Mouse (Mus musculus): Measurements from ENCODE around the gene Tnp1. TPM values are rescaled to one million over a fixed set of nuclear protein-coding genes. Genes with fewer than 3 reads are reported as not detected.

Gene Tnp1
- total RNA-seq, 2 experiments from 2014 or later: not detected

DNA sequence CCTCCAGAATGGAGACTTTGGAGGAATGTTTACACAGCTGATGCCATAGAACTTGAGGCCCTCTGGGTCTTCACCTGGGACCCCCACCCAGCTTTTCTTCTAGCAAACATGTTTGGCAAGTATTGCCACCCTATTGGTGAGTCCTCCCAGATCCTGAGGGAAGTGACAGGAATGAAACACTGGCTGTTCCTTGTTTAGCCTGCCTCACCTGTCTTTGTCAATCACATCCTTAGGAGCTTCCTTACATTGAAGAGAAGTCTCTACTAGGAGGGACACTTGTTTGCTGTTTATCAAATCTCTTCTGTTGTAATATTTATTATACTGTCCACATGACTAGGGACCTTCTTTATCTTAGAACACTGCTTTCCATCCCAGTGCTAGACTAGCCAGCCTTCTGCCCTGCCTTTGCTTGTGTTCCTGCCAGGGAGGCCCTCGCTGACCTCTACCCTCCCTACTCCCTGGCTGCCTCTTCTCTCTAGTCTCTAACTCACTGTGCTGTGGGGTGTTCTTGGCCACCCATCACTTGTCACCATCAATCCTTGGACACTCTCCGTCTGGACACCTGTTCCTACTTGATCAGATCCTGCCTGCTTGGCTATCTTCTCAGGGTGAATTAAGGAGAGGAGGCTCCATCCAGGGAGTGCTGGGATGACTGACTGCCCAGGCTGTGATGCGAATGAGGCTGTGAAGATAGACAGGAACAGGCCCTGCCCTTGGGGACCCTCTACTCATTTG lies 25.1 kb upstream of the Tnp1 start:
- Histone ChIP-seq H3K4me3 (no peak overlapping the region), H3K27ac (peak overlapping the region; percentile 82)
- no peak for TF ChIP-seq CTCF (IDR thresholded peaks at IDR 0.05)
- peak; percentile 79 for DNase-seq
- intact Hi-C loops (cut with DNase I): no loop called here

DNA sequence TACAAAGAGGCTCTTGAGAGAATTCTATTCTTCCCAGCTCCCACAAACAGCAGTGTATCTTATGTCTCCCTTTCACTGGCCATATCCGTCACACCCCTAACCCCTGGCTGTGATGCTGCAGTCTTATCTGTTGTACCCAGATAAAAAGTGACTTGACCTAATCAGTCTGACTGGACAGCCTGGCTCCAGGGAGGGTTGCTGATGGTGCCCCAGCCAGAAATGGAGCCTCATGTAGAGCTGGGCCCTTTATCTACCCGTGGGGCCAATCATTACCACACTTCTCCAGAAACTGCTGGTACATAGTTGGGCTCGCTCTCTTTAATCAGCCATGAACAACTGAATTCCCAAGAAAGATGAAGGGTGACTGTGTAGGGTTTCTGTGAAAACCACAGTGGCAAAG lies 22.8 kb upstream of the Tnp1 start:
- Histone ChIP-seq H3K27ac (peak overlapping the region; percentile 28; the same call in 1 of the 2 replicates), H3K4me3 (no peak overlapping the region)
- TF ChIP-seq CTCF (IDR thresholded peaks at IDR 0.05): no peak
- no peak for DNase-seq
- intact Hi-C loops (cut with DNase I): loop anchor here (2.0 to 10.0 kb wide), 2 partner anchors 70 to 196 kb away; no protein-coding TSS in a partner anchor

DNA sequence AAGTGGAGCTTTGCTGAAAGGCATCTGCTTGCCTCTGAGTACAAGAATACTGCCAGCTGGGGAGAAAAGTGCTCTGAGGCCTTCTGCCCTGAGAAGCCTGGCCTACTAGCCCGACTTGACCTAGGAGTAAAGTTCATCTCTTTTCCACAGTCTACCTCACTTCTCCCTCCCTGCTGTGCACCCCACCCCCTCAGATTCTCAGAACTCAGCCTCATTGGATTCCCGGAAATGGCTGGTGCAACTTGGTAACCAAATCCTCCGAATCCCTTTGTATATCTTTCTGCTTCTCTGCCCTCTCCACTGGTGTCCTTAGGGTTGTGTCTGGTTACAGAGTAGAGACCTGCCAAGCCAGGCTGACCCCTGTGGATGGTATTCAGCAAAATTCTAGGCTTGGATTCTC lies 20.8 kb upstream of the Tnp1 start:
- DNase-seq: peak; percentile 77
- intact Hi-C loops (cut with DNase I): loop anchor here (10.0 kb wide), 1 partner anchor 198 kb away; no protein-coding TSS in a partner anchor
- no peak for TF ChIP-seq CTCF (IDR thresholded peaks at IDR 0.05)
- Histone ChIP-seq H3K27ac (peak overlapping the region; percentile 72), H3K4me3 (no peak overlapping the region)

DNA sequence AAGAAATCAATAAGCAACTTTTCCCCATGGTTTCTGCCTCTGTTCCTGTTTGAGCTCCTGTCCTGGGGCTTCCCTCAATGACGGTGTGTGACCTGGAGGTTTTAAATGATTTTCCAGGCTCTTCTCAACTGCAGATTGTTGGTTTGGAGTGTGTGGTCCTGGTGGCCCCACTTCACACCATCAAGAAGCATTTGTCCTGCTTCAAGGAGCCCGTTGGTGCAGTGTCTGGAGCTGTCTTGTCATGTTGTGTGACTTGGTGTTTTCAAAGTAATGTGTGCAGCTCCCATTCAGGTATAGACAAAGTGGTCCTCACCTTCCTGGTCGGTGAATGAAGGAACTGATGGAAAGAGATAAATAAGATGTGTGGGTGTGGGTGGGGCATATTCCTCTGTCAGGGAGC lies 20.0 kb upstream of the Tnp1 start:
- no peak for DNase-seq
- no peak for TF ChIP-seq CTCF (IDR thresholded peaks at IDR 0.05)
- no peak overlapping the region; the same call in 1 of the 2 replicates for H3K27ac ChIP-seq
- H3K4me3 ChIP-seq: no peak overlapping the region
- intact Hi-C loops (cut with DNase I): loop anchor here (10.0 kb wide), 1 partner anchor 199 kb away; no protein-coding TSS in a partner anchor

DNA sequence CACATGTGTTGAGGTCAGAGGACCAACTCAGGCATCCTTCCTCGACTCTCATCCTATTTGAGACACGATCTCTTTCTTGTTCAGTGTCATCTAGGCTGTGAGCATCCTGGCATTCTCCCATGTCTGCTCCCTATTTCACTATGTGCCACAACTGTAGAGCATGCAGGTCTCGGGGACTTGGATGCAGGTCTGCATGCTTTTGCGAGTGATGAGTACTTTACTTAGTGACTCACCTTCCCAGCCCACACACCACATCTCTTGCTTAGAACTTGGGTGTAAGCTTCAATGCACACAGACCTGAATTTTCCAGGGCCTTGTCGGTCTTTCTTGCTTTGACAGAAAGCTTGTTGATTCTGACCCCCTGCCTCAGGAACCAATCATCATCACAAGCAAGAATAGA lies 16.8 kb upstream of the Tnp1 start:
- H3K4me3 ChIP-seq: no peak overlapping the region
- no peak overlapping the region for H3K27ac ChIP-seq
- intact Hi-C loops (cut with DNase I): loop anchor here (10.0 kb wide), 1 partner anchor 202 kb away; no protein-coding TSS in a partner anchor
- DNase-seq: no peak
- TF ChIP-seq CTCF (IDR thresholded peaks at IDR 0.05): no peak

DNA sequence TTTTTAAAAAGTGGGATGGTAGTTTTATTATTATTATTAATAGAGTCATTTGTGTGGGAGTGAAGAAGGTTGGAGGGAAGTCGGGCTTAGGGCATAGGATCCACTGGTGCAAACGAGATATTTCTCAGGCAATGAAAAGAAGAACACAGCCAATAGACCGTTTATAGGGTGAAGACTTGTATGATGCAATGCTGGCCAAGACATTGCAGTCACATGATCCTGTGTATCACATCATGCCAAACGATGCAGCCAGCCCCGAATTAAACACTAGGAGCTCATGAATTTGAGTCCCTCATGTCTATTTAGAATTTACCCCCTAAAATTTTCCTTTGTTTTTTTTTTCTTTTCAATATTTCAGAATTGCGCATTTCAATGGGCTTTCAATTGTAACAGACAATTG lies 13.0 kb upstream of the Tnp1 start:
- no peak for TF ChIP-seq CTCF (IDR thresholded peaks at IDR 0.05)
- intact Hi-C loops (cut with DNase I): no loop called here
- H3K27ac ChIP-seq: no peak overlapping the region
- no peak overlapping the region for H3K4me3 ChIP-seq
- DNase-seq: no peak

DNA sequence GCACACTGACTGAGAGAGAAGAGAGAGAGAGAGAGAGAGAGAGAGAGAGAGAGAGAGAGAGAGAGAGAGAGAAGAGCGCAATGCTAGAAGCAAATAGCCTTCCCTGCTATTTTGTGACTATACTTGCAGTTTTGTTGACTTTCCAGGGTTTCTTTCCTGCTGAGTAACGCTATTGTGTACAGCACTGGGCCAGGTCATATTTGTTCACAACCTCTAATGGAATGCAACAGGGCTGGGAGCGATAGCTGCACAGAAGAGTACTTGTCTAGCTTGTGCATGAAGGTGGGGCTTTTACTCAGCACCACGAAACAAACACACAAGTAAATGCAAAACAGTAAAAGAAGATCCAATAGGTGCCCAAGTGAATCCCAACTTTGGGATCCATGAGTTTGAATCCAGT lies 11.7 kb upstream of the Tnp1 start:
- intact Hi-C loops (cut with DNase I): no loop called here
- DNase-seq: no peak
- no peak overlapping the region for H3K4me3 ChIP-seq
- no peak overlapping the region for H3K27ac ChIP-seq
- no peak for TF ChIP-seq CTCF (IDR thresholded peaks at IDR 0.05)

DNA sequence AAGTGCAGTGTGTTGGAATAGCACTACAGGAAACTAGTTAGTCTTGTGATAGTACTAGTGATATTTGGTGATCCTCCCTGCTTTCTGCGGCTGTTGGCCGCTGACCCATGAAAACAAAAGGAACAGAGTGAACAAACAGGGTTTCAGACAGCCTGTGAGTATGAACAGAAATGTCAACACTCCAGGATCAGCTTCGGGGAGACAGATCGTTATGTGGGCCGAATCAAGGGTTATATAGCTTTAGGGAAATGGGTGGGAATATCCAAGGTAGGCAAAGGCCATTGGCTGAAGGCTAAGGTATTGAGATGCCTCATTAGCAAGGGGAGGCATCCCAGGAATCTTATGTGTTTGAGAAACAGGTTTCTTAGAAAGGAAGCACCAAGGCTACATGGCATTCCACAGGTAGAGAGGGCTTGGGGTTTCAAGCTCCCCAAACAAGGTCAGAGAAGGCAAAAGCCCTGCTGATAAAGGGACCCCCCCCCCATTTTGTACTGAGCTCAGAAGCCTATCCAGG lies 11.1 kb upstream of the Tnp1 start:
- no peak for DNase-seq
- intact Hi-C loops (cut with DNase I): no loop called here
- Histone ChIP-seq H3K4me3 (no peak overlapping the region), H3K27ac (no peak overlapping the region)
- no peak for TF ChIP-seq CTCF (IDR thresholded peaks at IDR 0.05)

DNA sequence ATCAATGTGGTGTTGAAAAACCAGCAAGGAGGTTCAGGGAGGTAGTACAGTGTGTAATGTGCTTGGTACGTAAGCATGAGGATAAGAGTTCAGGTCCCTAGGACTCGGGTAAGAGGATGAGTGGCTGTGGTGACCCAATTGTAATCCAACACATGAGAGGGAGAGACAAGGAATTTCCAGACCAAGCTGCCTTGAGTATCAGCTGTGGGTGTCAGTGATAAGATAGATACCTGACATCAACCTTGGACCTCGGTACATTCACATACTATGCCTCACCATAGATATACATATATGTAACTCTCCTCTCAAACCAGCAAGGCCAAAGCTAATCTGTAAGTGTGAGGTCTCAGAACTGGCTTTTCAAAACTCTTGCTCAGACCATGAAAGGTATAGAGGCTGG lies 10.4 kb upstream of the Tnp1 start:
- DNase-seq: no peak
- Histone ChIP-seq H3K27ac (no peak overlapping the region), H3K4me3 (no peak overlapping the region)
- intact Hi-C loops (cut with DNase I): no loop called here
- TF ChIP-seq CTCF (IDR thresholded peaks at IDR 0.05): no peak

DNA sequence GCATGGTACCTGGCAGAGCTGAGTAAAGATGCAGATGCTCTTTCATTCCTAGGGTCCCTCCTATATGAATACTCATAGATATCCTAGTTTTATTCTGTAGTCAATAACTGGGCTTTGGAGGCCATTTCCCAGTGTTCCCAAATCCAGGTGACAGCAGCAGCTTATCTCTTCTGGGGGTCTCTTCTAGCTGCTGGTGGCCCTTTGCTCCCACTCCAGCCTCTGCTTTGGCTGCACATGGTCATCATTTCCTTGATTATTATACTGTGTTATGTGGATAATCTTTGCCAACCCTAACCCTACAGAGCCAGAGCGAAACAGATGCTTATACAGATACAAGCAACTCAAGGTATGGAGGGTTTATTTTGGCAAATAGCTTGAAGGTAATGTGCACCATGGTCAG lies 8.9 kb downstream of the Tnp1 start:
- Histone ChIP-seq H3K27ac (no peak overlapping the region), H3K4me3 (no peak overlapping the region)
- no peak for TF ChIP-seq CTCF (IDR thresholded peaks at IDR 0.05)
- no peak for DNase-seq
- intact Hi-C loops (cut with DNase I): no loop called here

DNA sequence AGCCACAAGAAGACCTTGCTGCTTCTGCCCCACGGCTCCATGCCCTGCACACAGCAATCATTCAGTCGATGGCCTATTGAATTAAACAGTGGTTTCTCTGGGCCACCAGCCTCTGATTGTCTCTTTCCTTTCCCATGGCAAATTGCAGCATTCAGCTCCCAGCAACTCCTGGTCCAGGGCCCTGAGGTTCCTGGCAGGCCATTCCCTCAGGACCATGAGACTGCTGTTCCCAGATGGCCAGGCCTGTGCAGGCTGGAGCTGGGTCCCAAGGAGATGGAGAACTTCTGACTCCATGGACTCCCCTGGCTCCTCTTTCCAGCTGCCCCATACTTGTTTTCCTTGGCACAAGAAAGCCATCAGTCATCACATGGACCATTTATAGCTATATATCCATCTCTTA lies 10.8 kb downstream of the Tnp1 start:
- no peak for DNase-seq
- no peak for TF ChIP-seq CTCF (IDR thresholded peaks at IDR 0.05)
- intact Hi-C loops (cut with DNase I): no loop called here
- Histone ChIP-seq H3K27ac (no peak overlapping the region), H3K4me3 (no peak overlapping the region)

DNA sequence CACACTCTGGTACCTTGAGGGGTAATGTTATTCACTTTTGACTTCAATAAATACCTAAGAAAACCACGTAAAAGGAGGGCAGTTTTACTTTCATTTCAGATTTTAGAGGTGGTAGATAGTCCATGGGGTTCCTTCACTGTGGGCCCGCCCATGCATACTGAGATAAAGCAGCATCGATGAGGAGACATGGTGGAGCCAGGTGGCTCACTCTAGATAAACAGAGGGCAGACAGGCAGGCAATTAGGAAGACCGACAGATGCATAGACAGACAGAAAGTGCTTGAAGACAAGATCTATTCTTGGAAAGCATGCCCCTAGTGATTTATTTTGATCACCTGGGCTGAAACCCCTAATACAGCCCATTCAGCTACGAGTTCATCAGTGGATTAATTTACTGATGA lies 13.1 kb downstream of the Tnp1 start:
- H3K4me3 ChIP-seq: no peak overlapping the region
- no peak overlapping the region for H3K27ac ChIP-seq
- intact Hi-C loops (cut with DNase I): no loop called here
- no peak for TF ChIP-seq CTCF (IDR thresholded peaks at IDR 0.05)
- DNase-seq: no peak

DNA sequence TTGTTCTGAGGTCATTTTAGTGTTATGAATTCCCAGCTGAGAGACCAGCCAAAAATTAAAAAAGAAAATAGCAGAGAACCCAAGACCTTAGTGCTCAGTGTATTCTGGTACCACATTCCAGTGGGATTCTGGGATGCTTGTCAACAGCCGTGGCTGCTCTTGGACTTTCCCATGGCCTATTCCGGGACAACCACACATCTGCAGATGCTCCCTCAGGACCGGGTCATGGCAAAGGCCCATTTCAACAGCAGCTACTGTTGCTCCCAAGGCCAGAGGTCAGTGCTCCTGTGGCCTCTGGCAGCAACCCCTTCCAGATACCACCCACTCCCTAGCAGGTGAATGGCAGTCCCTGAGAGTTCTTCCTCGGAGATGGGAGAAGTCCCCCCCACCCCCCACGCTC lies 13.7 kb downstream of the Tnp1 start:
- no peak overlapping the region for H3K4me3 ChIP-seq
- intact Hi-C loops (cut with DNase I): no loop called here
- H3K27ac ChIP-seq: no peak overlapping the region
- DNase-seq: peak; percentile 64
- TF ChIP-seq CTCF (IDR thresholded peaks at IDR 0.05): no peak
